Mouse (Mus musculus) testis, adult 2 months (tissue): Measurements from ENCODE around the gene Ptpn1.

Experiments used
- CTCF ChIP-seq: fragments of 200-500 bp; IDR thresholded peaks from 2 replicates; pipeline ENCODE4 v1.5.1; 2012; ENCODE audit warnings: low read depth, mild to moderate bottlenecking, inconsistent platforms, low read length, moderate library complexity; ENCODE audit not compliant: control insufficient read depth, insufficient read depth, insufficient replicate concordance
- POLR2A ChIP-seq: fragments of 200-500 bp; IDR thresholded peaks from 2 replicates; pipeline ENCODE4 v1.6.1; 2012; ENCODE audit warnings: low read depth, mild to moderate bottlenecking, inconsistent platforms, low read length, moderate library complexity; ENCODE audit not compliant: control insufficient read depth

DNA sequence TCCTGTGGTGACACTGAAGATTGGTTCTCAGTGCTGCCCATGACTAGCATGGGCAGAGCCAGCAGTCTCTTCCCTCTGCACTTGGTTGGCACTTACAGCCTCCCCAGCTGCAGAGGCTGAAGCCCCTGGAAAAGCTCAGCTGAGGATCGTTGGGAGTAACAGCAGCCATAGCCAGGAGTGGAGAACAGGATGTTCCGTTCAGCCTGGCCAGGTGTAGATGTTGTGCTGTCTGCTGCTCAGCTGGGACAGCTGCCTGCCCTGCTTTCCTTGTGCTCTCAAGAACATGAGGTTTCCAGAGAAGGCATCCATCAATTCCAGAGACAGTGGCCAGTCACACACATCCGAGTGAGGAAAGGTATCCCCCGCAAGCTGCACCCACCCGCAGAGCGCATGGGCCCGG, 36.6 kb downstream of the Ptpn1 start:
- TF ChIP-seq POLR2A (no peak), CTCF (no peak)
